Mouse (Mus musculus) heart, embryonic 16.5 days (tissue): Measurements from ENCODE around the gene Mrfap1. TPM values are rescaled to one million over a fixed set of nuclear protein-coding genes. Genes with fewer than 3 reads are reported as not detected.

Source experiments
- ATAC-seq: fragments of 200-750 bp; cut with Nextera tagmentation; replicated peaks from 2 replicates; pipeline ENCODE4 v1.8.0; 2017; ENCODE audit warnings: moderate number of reproducible peaks; ENCODE audit not compliant: insufficient read depth, low FRiP score; ENCODE audit errors: extremely low read depth
- H3K27ac ChIP-seq: fragments of 300-500 bp; sonication (generic); 2 replicates; pipeline ENCODE4 v1.5.1; 2014; ENCODE audit warnings: mild to moderate bottlenecking, low read length, control low read depth, moderate library complexity
- H3K27me3 ChIP-seq: fragments of 300-500 bp; sonication (generic); 2 replicates; pipeline ENCODE4 v1.6.1; 2014; ENCODE audit warnings: low read length, mixed read lengths; ENCODE audit not compliant: control insufficient read depth, insufficient read depth
- H3K36me3 ChIP-seq: fragments of 300-500 bp; sonication (generic); 2 replicates; pipeline ENCODE4 v1.6.1; 2014; ENCODE audit not compliant: control insufficient read depth, insufficient read depth
- H3K4me1 ChIP-seq: fragments of 300-500 bp; sonication (generic); 2 replicates; pipeline ENCODE4 v1.6.1; 2014; ENCODE audit warnings: low read length, mixed read lengths; ENCODE audit not compliant: control insufficient read depth, insufficient read depth
- H3K4me2 ChIP-seq: fragments of 300-500 bp; sonication (generic); 2 replicates; pipeline ENCODE4 v1.6.1; 2014; ENCODE audit warnings: low read depth, mild to moderate bottlenecking, control low read depth, low read length
- H3K4me3 ChIP-seq: fragments of 300-500 bp; sonication (generic); 2 replicates; pipeline ENCODE4 v1.5.1; 2014; ENCODE audit warnings: mild to moderate bottlenecking, control low read depth, low read length
- H3K9ac ChIP-seq: fragments of 300-500 bp; sonication (generic); 2 replicates; pipeline ENCODE4 v1.6.1; 2014; ENCODE audit warnings: low read length, control low read depth
- H3K9me3 ChIP-seq: fragments of 300-500 bp; sonication (generic); replicated peaks from 2 replicates; pipeline ENCODE4 v1.6.1; 2016; ENCODE audit warnings: low read length; ENCODE audit not compliant: control insufficient read depth
- WGBS: fragments of 180-500 bp; shearing (Covaris S2); extraction: QIAGEN DNeasy Blood & Tissue Kit; methylation state at CpG from one replicate; pipeline ENCODE4 v1.1.7; 2014; 5-methylcytosine and 5-hydroxymethylcytosine counted together
- polyA plus RNA-seq: library from polyadenylated mRNA; unstranded; fragments of >200 nt; fragmentation: Nextera tagmentation; extraction: Ambion mirVana; gene quantifications from 2 replicates; pipeline ENCODE4 v1.2.1, GENCODE M21; 2015

Gene Mrfap1
- polyA plus RNA-seq, 1 experiment from 2014 or later = 303 TPM

- H3K36me3 ChIP-seq = no peaks in the 10 kb centered on the region
- H3K4me2 ChIP-seq = no peak overlapping the region
- WGBS = 85% methylated on average over 2 of the region's 2 CpGs
- no peak overlapping the region for H3K4me3 ChIP-seq
- no peaks in the 10 kb centered on the region for H3K4me1 ChIP-seq
- ATAC-seq = no peak
- H3K9ac ChIP-seq = no peak overlapping the region
- H3K9me3 ChIP-seq = peaks cover under 1% of the 10 kb centered on the region
- no peak overlapping the region for H3K27ac ChIP-seq
- no peaks in the 10 kb centered on the region for H3K27me3 ChIP-seq
These were observed 21.3 kb downstream of the Mrfap1 start for GRCm38 (mm10) chr5:36775317-36775716.

- 82% methylated on average over 5 of the region's 5 CpGs for WGBS
- H3K9ac ChIP-seq = no peak overlapping the region
- no peak overlapping the region for H3K4me3 ChIP-seq
- H3K36me3 ChIP-seq = no peaks in the 10 kb centered on the region
- H3K4me2 ChIP-seq = no peak overlapping the region
- no peak overlapping the region for H3K27ac ChIP-seq
- no peaks in the 10 kb centered on the region for H3K9me3 ChIP-seq
- no peaks in the 10 kb centered on the region for H3K4me1 ChIP-seq
- no peak for ATAC-seq
- no peaks in the 10 kb centered on the region for H3K27me3 ChIP-seq
These were observed 24.0 kb downstream of the Mrfap1 start for GRCm38 (mm10) chr5:36772586-36772985.

- Histone ChIP-seq H3K27me3 (no peaks in the 10 kb centered on the region), H3K4me2 (no peak overlapping the region), H3K4me1 (no peaks in the 10 kb centered on the region), H3K36me3 (no peaks in the 10 kb centered on the region), H3K4me3 (no peak overlapping the region), H3K27ac (no peak overlapping the region), H3K9me3 (no peaks in the 10 kb centered on the region), H3K9ac (no peak overlapping the region)
- WGBS = 54% methylated on average over 3 of the region's 3 CpGs
- no peak for ATAC-seq
These were observed 27.0 kb downstream of the Mrfap1 start for GRCm38 (mm10) chr5:36769603-36770002.

- WGBS = 28% methylated on average over 10 of the region's 10 CpGs
- H3K27me3 ChIP-seq = no peaks in the 10 kb centered on the region
- no peak overlapping the region for H3K4me2 ChIP-seq
- H3K4me1 ChIP-seq = no peaks in the 10 kb centered on the region
- no peaks in the 10 kb centered on the region for H3K9me3 ChIP-seq
- H3K9ac ChIP-seq = no peak overlapping the region
- no peak overlapping the region for H3K4me3 ChIP-seq
- ATAC-seq = no peak; the same call in 1 of the 2 replicates
- H3K36me3 ChIP-seq = no peaks in the 10 kb centered on the region
- no peak overlapping the region for H3K27ac ChIP-seq
These were observed 29.4 kb downstream of the Mrfap1 start for GRCm38 (mm10) chr5:36766958-36767703.

GRCm38 (mm10) chr5:36759848-36760247 is 36.7 kb downstream of the Mrfap1 start:
- no peak overlapping the region for H3K4me3 ChIP-seq
- H3K27ac ChIP-seq = no peak overlapping the region
- no peak for ATAC-seq
- no peak overlapping the region for H3K9ac ChIP-seq
- H3K36me3 ChIP-seq = no peaks in the 10 kb centered on the region
- no peaks in the 10 kb centered on the region for H3K27me3 ChIP-seq
- H3K4me1 ChIP-seq = no peaks in the 10 kb centered on the region
- WGBS = 51% methylated on average over 4 of the region's 4 CpGs
- no peaks in the 10 kb centered on the region for H3K9me3 ChIP-seq
- H3K4me2 ChIP-seq = no peak overlapping the region

- Histone ChIP-seq H3K4me2 (no peak overlapping the region), H3K27me3 (no peaks in the 10 kb centered on the region), H3K9me3 (no peaks in the 10 kb centered on the region), H3K9ac (no peak overlapping the region), H3K36me3 (no peaks in the 10 kb centered on the region), H3K4me3 (no peak overlapping the region), H3K4me1 (no peaks in the 10 kb centered on the region), H3K27ac (no peak overlapping the region)
- ATAC-seq = no peak
- WGBS = 67% methylated on average over 5 of the region's 5 CpGs
These were observed 39.5 kb downstream of the Mrfap1 start for GRCm38 (mm10) chr5:36757033-36757432.

GRCm38 (mm10) chr5:36750119-36751078 is 46.2 kb downstream of the Mrfap1 start:
- no peak for ATAC-seq
- Histone ChIP-seq H3K27ac (no peak overlapping the region), H3K4me1 (peaks cover 12% of the 10 kb centered on the region), H3K4me3 (no peak overlapping the region), H3K27me3 (no peaks in the 10 kb centered on the region), H3K9me3 (no peaks in the 10 kb centered on the region), H3K4me2 (no peak overlapping the region), H3K9ac (no peak overlapping the region), H3K36me3 (no peaks in the 10 kb centered on the region)
- WGBS = 70% methylated on average over 9 of the region's 9 CpGs

- H3K4me2 ChIP-seq = peak within 1 kb of the TSS; percentile 82
- no peaks in the 10 kb centered on the region for H3K36me3 ChIP-seq
- no peaks in the 10 kb centered on the region for H3K27me3 ChIP-seq
- H3K9ac ChIP-seq = peak within 1 kb of the TSS; percentile 89
- peak; percentile 88 for ATAC-seq
- H3K9me3 ChIP-seq = no peaks in the 10 kb centered on the region
- H3K4me1 ChIP-seq = peaks cover 12% of the 10 kb centered on the region
- no peak within 1 kb of the TSS for H3K27ac ChIP-seq
- 4% methylated on average over 31 of the region's 31 CpGs for WGBS
- peak within 1 kb of the TSS; percentile 92 for H3K4me3 ChIP-seq
These were observed 48.0 kb downstream of the Mrfap1 start, which contains the start of gene Bloc1s4 for GRCm38 (mm10) chr5:36748536-36749061. Bloc1s4 (minus strand) TSS chr5:36748650.
